Mouse (Mus musculus): ENCODE results near the gene Foxs1. TPM values are rescaled to one million over a fixed set of nuclear protein-coding genes. Genes with fewer than 3 reads are reported as not detected.

The Foxs1 gene
- polyA plus RNA-seq, 1 experiment from 2014 or later = 0.64 TPM

- H3K9me3 ChIP-seq (replicated peaks) = no peaks in the 10 kb centered on the region
- H3K4me3 ChIP-seq = peak overlapping the region; percentile 63
- H3K4me1 ChIP-seq = peaks cover 23% of the 10 kb centered on the region
- DNase-seq (ENCODE audit: low spot score) = peak; percentile 62
- peak overlapping the region; percentile 70; the same call in 1 of the 2 replicates for H3K27ac ChIP-seq
- WGBS = under 1% methylated on average over 65 of the region's 65 CpGs
- H3K36me3 ChIP-seq = no peaks in the 10 kb centered on the region
- H3K27me3 ChIP-seq (ENCODE audit: low read depth, poor library complexity, severe bottlenecking) = peaks cover 98% of the 10 kb centered on the region
Observed at GRCm38 (mm10) chr2:152942898-152943515, 10.0 kb upstream of the Foxs1 start.

GRCm38 (mm10) chr2:152941776-152942175 lies 8.8 kb upstream of the Foxs1 start:
- H3K4me1 ChIP-seq = peaks cover 15% of the 10 kb centered on the region
- peaks cover 90% of the 10 kb centered on the region for H3K27me3 ChIP-seq (ENCODE audit: low read depth, poor library complexity, severe bottlenecking)
- WGBS = 26% methylated on average over 7 of the region's 7 CpGs
- H3K4me3 ChIP-seq = no peak overlapping the region
- DNase-seq (ENCODE audit: low spot score) = no peak
- no peak overlapping the region for H3K27ac ChIP-seq
- no peaks in the 10 kb centered on the region for H3K9me3 ChIP-seq (replicated peaks)
- no peaks in the 10 kb centered on the region for H3K36me3 ChIP-seq

GRCm38 (mm10) chr2:152941106-152941505 lies 8.1 kb upstream of the Foxs1 start:
- H3K9me3 ChIP-seq (replicated peaks) = no peaks in the 10 kb centered on the region
- 81% methylated on average over 6 of the region's 6 CpGs for WGBS
- H3K4me3 ChIP-seq = no peak overlapping the region
- H3K4me1 ChIP-seq = peaks cover 15% of the 10 kb centered on the region
- H3K36me3 ChIP-seq = no peaks in the 10 kb centered on the region
- no peak for DNase-seq (ENCODE audit: low spot score)
- H3K27me3 ChIP-seq (ENCODE audit: low read depth, poor library complexity, severe bottlenecking) = peaks cover 89% of the 10 kb centered on the region
- H3K27ac ChIP-seq = no peak overlapping the region

- DNase-seq (ENCODE audit: low spot score) = peak; percentile 75
- H3K4me1 ChIP-seq = peaks cover 15% of the 10 kb centered on the region
- WGBS = 21% methylated on average over 4 of the region's 4 CpGs
- H3K4me3 ChIP-seq = no peak overlapping the region
- no peak overlapping the region for H3K27ac ChIP-seq
- no peaks in the 10 kb centered on the region for H3K36me3 ChIP-seq
- peaks cover 83% of the 10 kb centered on the region for H3K27me3 ChIP-seq (ENCODE audit: low read depth, poor library complexity, severe bottlenecking)
- H3K9me3 ChIP-seq (replicated peaks) = no peaks in the 10 kb centered on the region
Observed at GRCm38 (mm10) chr2:152939846-152940245, 6.8 kb upstream of the Foxs1 start.

GRCm38 (mm10) chr2:152933614-152934013 lies 606 bp upstream of the Foxs1 start:
- Histone ChIP-seq H3K4me1 (peaks cover 50% of the 10 kb centered on the region), H3K36me3 (no peaks in the 10 kb centered on the region), H3K27me3 (ENCODE audit: low read depth, poor library complexity, severe bottlenecking) (peaks cover 21% of the 10 kb centered on the region), H3K27ac (peak overlapping the region; percentile 82), H3K4me3 (no peak overlapping the region), H3K9me3 (replicated peaks) (no peaks in the 10 kb centered on the region)
- 32% methylated on average over 5 of the region's 5 CpGs for WGBS
- DNase-seq (ENCODE audit: low spot score) = peak; percentile 82

- H3K27me3 ChIP-seq (ENCODE audit: low read depth, poor library complexity, severe bottlenecking) = peaks cover 11% of the 10 kb centered on the region
- WGBS = 82% methylated on average over 12 of the region's 12 CpGs
- H3K36me3 ChIP-seq = no peaks in the 10 kb centered on the region
- H3K27ac ChIP-seq = peak overlapping the region; percentile 82
- peaks cover 71% of the 10 kb centered on the region for H3K4me1 ChIP-seq
- no peaks in the 10 kb centered on the region for H3K9me3 ChIP-seq (replicated peaks)
- no peak overlapping the region for H3K4me3 ChIP-seq
- no peak for DNase-seq (ENCODE audit: low spot score)
Observed at GRCm38 (mm10) chr2:152931456-152932160, 1.4 kb downstream of the Foxs1 start.

GRCm38 (mm10) chr2:152930276-152930675 lies 2.7 kb downstream of the Foxs1 start:
- H3K27ac ChIP-seq = peak overlapping the region; percentile 82
- DNase-seq (ENCODE audit: low spot score) = no peak
- no peaks in the 10 kb centered on the region for H3K36me3 ChIP-seq

GRCm38 (mm10) chr2:152928988-152929370 lies 4.0 kb downstream of the Foxs1 start:
- Histone ChIP-seq H3K9me3 (replicated peaks) (no peaks in the 10 kb centered on the region), H3K36me3 (no peaks in the 10 kb centered on the region), H3K27ac (peak overlapping the region; percentile 94), H3K4me3 (no peak overlapping the region), H3K4me1 (peaks cover 97% of the 10 kb centered on the region), H3K27me3 (ENCODE audit: low read depth, poor library complexity, severe bottlenecking) (no peaks in the 10 kb centered on the region)
- WGBS = 75% methylated on average over 3 of the region's 3 CpGs
- no peak for DNase-seq (ENCODE audit: low spot score)

More at GRCm38 (mm10) chr2:152930276-152930675, 2.7 kb downstream of the Foxs1 start:
- Histone ChIP-seq H3K9me3 (replicated peaks) (no peaks in the 10 kb centered on the region), H3K4me1 (peaks cover 84% of the 10 kb centered on the region), H3K4me3 (no peak overlapping the region), H3K27me3 (ENCODE audit: low read depth, poor library complexity, severe bottlenecking) (no peaks in the 10 kb centered on the region)
- WGBS = 58% methylated on average over 2 of the region's 2 CpGs

- peak overlapping the region; percentile 94 for H3K27ac ChIP-seq
Observed at GRCm38 (mm10) chr2:152928219-152928987, 4.6 kb downstream of the Foxs1 start.

GRCm38 (mm10) chr2:152927371-152927770 lies 5.6 kb downstream of the Foxs1 start:
- Histone ChIP-seq H3K9me3 (replicated peaks) (no peaks in the 10 kb centered on the region), H3K4me3 (no peak overlapping the region), H3K27me3 (ENCODE audit: low read depth, poor library complexity, severe bottlenecking) (no peaks in the 10 kb centered on the region), H3K27ac (peak overlapping the region; percentile 94), H3K4me1 (peaks cover 97% of the 10 kb centered on the region), H3K36me3 (no peaks in the 10 kb centered on the region)
- DNase-seq (ENCODE audit: low spot score) = no peak
- WGBS = 42% methylated on average over 5 of the region's 5 CpGs

More at GRCm38 (mm10) chr2:152928219-152928987, 4.6 kb downstream of the Foxs1 start:
- H3K27me3 ChIP-seq (ENCODE audit: low read depth, poor library complexity, severe bottlenecking) = no peaks in the 10 kb centered on the region
- 47% methylated on average over 14 of the region's 14 CpGs for WGBS
- no peaks in the 10 kb centered on the region for H3K36me3 ChIP-seq
- H3K4me1 ChIP-seq = peaks cover 97% of the 10 kb centered on the region
- DNase-seq (ENCODE audit: low spot score) = no peak
- H3K4me3 ChIP-seq = no peak overlapping the region
- no peaks in the 10 kb centered on the region for H3K9me3 ChIP-seq (replicated peaks)

GRCm38 (mm10) chr2:152926896-152927295 lies 6.1 kb downstream of the Foxs1 start:
- no peak overlapping the region for H3K4me3 ChIP-seq
- H3K4me1 ChIP-seq = peaks cover 97% of the 10 kb centered on the region
- 69% methylated on average over 9 of the region's 9 CpGs for WGBS
- DNase-seq (ENCODE audit: low spot score) = no peak
- H3K27ac ChIP-seq = peak overlapping the region; percentile 94
- no peaks in the 10 kb centered on the region for H3K9me3 ChIP-seq (replicated peaks)
- no peaks in the 10 kb centered on the region for H3K27me3 ChIP-seq (ENCODE audit: low read depth, poor library complexity, severe bottlenecking)
- H3K36me3 ChIP-seq = no peaks in the 10 kb centered on the region

- no peaks in the 10 kb centered on the region for H3K9me3 ChIP-seq (replicated peaks)
- DNase-seq (ENCODE audit: low spot score) = peak; percentile 92
- 31% methylated on average over 11 of the region's 11 CpGs for WGBS
- H3K4me1 ChIP-seq = peaks cover 83% of the 10 kb centered on the region
- H3K27ac ChIP-seq = peak overlapping the region; percentile 94
- H3K36me3 ChIP-seq = no peaks in the 10 kb centered on the region
- H3K27me3 ChIP-seq (ENCODE audit: low read depth, poor library complexity, severe bottlenecking) = no peaks in the 10 kb centered on the region
- peak overlapping the region; percentile 15; the same call in 1 of the 2 replicates for H3K4me3 ChIP-seq
Observed at GRCm38 (mm10) chr2:152925189-152925872, 7.7 kb downstream of the Foxs1 start.
